Mouse (Mus musculus): ENCODE data around the gene Opn1sw.

The Opn1sw gene

GRCm38 (mm10) chr6:29388052-29388518 is at the start of gene Opn1sw:
Gene Opn1sw, minus strand, starts transcription at chr6:29388468.
- DNase-seq (ENCODE audit: low spot score) = peak; percentile 22

DNA sequence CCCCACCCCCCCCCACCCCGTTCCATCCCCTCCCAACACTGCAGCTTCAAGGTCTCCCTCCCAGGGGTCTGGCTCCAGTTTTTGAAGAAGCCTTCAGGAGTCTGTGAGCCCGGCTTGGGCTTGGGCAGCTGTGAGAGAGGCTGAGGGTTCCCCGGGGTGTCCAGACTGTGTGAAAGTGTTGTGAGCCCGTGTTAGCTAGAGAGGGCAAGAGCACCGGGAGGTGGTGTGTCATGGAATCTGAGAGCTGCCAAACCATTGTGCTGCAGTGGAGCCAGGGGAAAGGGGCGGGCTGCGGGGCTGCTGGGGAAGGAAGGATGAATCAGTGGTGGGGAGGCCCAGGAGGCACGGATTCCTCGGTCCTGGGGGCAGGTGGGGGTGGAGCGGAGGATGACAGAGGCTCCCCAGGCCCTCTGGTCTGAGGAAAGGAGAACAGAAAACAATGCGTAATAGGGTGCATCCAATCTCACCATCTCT is 48.2 kb upstream of the Opn1sw start:
- peak; percentile 40 for DNase-seq (ENCODE audit: low spot score)

GRCm38 (mm10) chr6:29435940-29436451 is 47.7 kb upstream of the Opn1sw start:
- no peak for DNase-seq (ENCODE audit: low spot score)

GRCm38 (mm10) chr6:29434911-29435691 is 46.8 kb upstream of the Opn1sw start:
- peak; percentile 46 for DNase-seq (ENCODE audit: low spot score)

DNA sequence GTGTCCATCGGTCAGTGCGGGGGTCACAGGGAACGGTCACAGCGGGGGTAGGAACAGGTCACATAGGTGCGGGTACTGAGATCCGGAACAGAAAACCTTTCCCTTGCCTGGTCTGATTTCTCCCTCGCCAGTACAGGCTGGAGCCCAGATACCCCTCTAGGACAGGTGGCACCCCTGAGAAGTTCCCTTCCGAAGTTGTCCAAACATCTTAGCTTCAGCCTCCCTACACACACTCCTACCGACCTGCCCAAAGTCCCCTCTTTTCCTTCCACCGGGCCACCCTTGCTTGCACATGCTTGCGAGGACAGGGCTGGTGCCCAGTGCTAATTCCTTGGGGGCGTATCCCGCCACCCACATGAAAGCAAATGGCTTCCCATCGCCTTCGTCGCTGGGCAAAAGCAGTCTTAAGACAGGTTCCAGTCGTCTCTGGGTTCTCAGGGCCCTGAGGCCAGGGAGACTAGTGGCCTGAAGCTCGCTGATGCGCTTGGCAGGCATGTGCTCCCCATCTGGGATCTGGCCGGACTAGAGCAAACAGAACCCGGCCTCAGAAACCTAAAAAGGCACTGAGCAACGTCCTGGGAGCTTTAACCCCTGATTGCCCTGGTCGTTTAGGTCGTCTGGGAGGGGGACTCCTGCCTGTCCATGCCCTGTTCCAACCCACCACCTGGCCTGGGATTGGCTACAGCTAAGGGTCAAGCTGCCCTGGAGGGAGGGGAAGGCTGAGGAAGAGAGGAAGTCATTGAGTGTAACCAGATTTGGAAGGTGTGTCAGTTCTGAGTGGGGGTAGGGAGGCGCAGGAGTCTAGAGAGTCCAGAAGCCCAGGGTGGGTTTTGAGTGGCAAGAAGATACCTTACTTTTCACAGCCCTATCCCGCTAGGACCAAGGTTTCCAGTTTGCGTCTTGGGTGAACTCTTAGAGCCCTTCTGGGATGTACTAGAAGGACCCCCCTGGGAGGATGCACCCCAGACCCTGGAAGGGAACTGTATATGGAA is 45.8 kb upstream of the Opn1sw start:
- DNase-seq (ENCODE audit: low spot score) = peak; percentile 33

GRCm38 (mm10) chr6:29433038-29433803 is 45.0 kb upstream of the Opn1sw start, which contains the start of gene Flnc:
Gene Flnc, plus strand, starts transcription at chr6:29433256.
- DNase-seq (ENCODE audit: low spot score) = peak; percentile 28

GRCm38 (mm10) chr6:29432676-29433037 is 44.4 kb upstream of the Opn1sw start:
- no peak for DNase-seq (ENCODE audit: low spot score)

DNA sequence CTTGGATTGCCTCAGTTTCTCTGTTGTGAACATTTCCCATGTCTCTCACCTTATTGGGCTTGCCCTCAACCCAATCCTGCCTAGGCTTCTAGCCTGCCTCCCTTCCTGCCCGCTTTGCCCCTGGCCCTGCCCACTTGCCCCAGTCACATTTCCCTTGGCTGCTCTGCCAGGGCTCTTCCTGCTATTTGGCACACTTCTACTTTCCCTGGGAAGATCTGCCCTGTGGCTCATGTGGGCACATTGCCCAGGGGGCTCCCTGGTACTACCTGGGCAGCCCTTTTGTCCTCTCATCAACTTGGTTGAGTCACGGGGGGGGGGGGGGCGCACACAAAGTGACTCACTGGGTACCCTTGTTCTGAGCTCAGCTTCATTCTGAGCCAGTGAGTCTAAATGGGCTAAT is 43.9 kb upstream of the Opn1sw start:
- DNase-seq (ENCODE audit: low spot score) = no peak

DNA sequence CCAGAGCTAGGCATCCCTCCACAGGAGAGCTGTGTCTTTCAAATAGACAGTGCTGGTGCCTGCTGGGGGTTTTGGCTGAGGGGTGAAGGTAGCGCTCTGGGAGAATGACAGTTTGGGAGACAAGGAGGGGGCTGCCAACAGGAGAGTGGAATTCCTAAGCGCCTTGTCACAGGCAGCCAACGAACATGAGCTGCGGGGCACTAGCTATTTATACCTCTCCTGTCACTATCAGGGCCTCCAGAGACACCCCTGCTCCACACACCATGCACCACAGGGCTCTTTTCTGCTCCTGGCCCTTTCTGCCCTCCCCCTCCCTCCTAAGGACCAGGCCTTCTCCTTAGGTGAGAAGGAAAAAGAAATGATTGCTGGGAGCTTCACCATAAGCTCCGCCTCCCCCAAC is 43.2 kb upstream of the Opn1sw start:
- DNase-seq (ENCODE audit: low spot score) = no peak

GRCm38 (mm10) chr6:29430681-29431420 is 42.6 kb upstream of the Opn1sw start:
- no peak for DNase-seq (ENCODE audit: low spot score)

DNA sequence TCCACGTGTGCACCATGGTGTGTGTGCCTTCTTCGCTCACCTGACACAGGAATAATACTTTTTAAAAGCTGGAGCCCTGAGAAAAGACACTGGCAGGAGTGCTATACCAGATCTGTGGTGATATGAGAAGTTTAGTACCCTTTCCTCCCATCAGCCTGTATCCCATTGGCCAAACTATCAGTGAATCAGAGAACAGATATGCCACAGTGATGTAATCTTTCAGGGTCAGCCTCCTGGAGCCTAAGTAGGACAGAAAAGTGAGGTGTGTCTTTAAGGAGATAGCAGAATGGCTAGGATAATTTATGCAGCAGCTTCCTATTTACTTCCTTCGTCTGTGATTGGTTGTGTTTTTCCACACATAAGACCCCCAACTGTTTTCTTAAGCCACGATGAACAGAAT is 39.9 kb upstream of the Opn1sw start:
- no peak for DNase-seq (ENCODE audit: low spot score)

- DNase-seq (ENCODE audit: low spot score) = no peak
Measured at GRCm38 (mm10) chr6:29426331-29426730, 38.1 kb upstream of the Opn1sw start.

- DNase-seq (ENCODE audit: low spot score) = no peak
Measured at GRCm38 (mm10) chr6:29425118-29425517, 36.9 kb upstream of the Opn1sw start.

DNA sequence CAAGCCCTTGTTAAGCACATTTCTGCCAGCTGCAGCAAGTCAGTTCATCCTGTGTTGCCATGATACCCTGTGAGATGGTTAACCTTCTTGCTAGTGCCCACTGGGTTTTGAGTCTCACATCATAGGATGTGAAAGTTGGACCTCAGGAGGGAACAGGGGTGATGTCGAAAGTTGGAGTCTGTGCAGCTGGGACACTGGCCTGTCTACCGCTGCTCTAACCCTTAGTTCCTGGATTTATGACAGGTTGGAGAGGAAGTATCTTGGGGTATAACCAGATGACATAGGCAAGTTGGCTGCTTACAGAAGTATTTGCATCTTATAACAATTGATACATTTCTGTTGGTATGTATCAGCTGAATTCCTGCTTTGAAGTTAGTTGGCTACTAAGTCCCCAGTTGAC is 32.3 kb upstream of the Opn1sw start:
- DNase-seq (ENCODE audit: low spot score) = no peak

- no peak for DNase-seq (ENCODE audit: low spot score)
Measured at GRCm38 (mm10) chr6:29415446-29415845, 27.2 kb upstream of the Opn1sw start.

GRCm38 (mm10) chr6:29406412-29406811 is 18.1 kb upstream of the Opn1sw start:
- DNase-seq (ENCODE audit: low spot score) = no peak

DNA sequence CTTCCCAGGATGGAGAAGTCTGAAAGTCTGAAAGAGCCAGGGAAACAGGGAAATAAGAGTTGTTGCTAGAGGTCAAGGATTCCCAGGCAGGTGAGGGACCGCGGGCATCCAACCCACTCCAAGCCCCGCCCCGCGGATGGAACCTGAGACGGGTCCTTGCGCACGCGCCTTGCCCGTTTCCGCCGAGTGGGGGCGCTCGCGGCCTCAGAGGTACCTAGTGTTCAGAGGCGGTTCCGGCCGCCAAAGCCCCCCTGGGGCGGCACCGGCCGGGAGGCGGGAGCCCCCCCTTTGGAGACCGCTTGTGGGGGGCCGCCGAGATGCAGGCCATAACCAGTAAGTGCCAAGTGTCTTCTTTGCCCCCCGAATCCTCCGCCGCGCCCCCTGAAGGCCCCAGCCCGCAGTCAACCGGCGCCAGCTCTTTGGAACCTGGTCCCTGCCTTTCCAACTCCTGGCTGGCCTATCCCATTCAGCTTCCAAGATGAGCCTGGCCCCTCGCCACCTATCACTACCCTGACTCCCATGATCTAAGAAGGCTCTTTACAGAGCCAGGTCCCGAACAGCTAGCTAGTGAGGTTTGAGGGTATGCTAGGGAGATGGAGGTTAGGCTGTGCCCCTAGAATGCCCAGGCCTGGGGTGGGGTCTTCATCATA is 14.6 kb upstream of the Opn1sw start:
- peak; percentile 32 for DNase-seq (ENCODE audit: low spot score)

- no peak for DNase-seq (ENCODE audit: low spot score)
Measured at GRCm38 (mm10) chr6:29399851-29400250, 11.6 kb upstream of the Opn1sw start.

DNA sequence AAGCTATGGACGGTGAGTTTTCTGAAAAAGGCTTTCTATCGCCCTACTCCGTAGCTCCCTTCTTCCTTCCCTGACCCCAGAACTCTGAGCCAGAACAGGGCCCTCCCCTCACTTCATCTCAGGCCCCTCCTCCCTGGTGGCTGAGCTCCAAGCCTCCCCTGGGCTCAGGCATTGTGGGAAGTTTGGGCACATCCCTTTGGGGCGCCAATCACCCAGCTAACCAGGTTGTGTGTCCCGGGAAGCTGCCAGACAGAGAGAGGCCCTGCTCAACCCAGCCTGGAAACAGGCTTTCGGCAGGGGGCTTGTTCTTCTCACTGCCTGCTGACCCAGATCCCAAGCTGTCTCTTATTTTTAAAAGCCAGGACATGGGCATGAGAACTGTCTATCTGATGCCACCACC is 9.3 kb upstream of the Opn1sw start:
- no peak for DNase-seq (ENCODE audit: low spot score)

All from ovary, postnatal 36 days (tissue).